In the genomic region with DNA sequence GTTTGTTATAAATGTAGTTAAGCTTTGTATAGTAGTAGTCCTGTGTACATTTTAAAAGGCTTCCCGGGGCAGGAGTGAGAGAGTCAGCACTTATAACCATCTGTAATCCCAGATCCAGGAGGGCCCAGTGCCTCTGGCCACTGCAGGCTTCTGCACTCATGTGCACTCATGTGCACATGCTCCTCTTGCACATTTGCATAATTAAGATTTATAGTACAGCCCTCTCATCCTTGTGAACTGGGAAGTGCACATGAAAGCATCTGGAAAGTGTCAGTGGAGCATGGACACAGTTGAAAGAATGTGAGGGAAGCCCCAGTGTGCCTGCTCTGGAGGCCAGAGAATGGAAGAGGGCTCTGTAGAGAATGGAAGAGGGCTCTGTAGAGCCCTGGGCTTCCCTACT, we compare ENCODE assay signal across 26 mouse cellular contexts. TPM values are rescaled to one million over a fixed set of nuclear protein-coding genes. Genes with fewer than 3 reads are reported as not detected.
DNase-seq lines count a peak whose midpoint lies in the region; ATAC-seq and TF ChIP-seq lines count a peak whose summit lies in the region.
"Had no signal": no experiment of that assay in that cellular context is flagged by ENCODE, and none has a peak within 500 bp of the region (broad histone marks: within the 10 kb centered on the region; RNA-seq: fewer than 3 reads in every experiment).

No protein-coding gene starts in this region.

- no peak for TF ChIP-seq EP300 in lung, postnatal 0 days (IDR thresholded peaks at IDR 0.05)

- peak; percentile 65 for ATAC-seq in neural tube, embryonic 11.5 days (ENCODE audit: insufficient read depth, low FRiP score, low TSS enrichment)
- ATAC-seq in lung, postnatal 0 days: no peak
- ATAC-seq: CD4-positive, CD25-positive, alpha-beta regulatory T cell, adult 4 months; forebrain, embryonic 14.5 days; forebrain, embryonic 16.5 days had no signal

- H3K27me3 ChIP-seq in neural tube, embryonic 11.5 days (ENCODE audit: control insufficient read depth, insufficient read depth, low read length): no peaks in the 10 kb centered on the region
- no peaks in the 10 kb centered on the region for H3K27me3 ChIP-seq in lung, postnatal 0 days (replicated peaks; ENCODE audit: insufficient read depth, low read length)
- H3K27me3 ChIP-seq: CH12.LX; embryonic facial prominence, embryonic 13.5 days; embryonic facial prominence, embryonic 15.5 days; forebrain, embryonic 12.5 days had no signal

- no peak for TF ChIP-seq CTCF in lung, postnatal 0 days (IDR thresholded peaks at IDR 0.05)

- WGBS in neural tube, embryonic 11.5 days: 73% methylated on average over 1 of the region's 1 CpGs
- 87% methylated on average over 1 of the region's 1 CpGs for WGBS in lung, postnatal 0 days

- no peak overlapping the region for H3K27ac ChIP-seq in neural tube, embryonic 11.5 days (ENCODE audit: low read depth, low read length)
- no peak overlapping the region for H3K27ac ChIP-seq in lung, postnatal 0 days (ENCODE audit: low read length)
- H3K27ac ChIP-seq: embryonic facial prominence, embryonic 13.5 days; embryonic facial prominence, embryonic 15.5 days; forebrain, embryonic 10.5 days; forebrain, embryonic 12.5 days had no signal

- no peaks in the 10 kb centered on the region for H3K4me1 ChIP-seq in neural tube, embryonic 11.5 days (ENCODE audit: control insufficient read depth, insufficient read depth, low read length)
- H3K4me1 ChIP-seq in lung, postnatal 0 days (ENCODE audit: insufficient read depth, low read depth, low read length): no peaks in the 10 kb centered on the region
- H3K4me1 ChIP-seq: embryonic facial prominence, embryonic 13.5 days; embryonic facial prominence, embryonic 15.5 days; forebrain, embryonic 10.5 days; forebrain, embryonic 12.5 days had no signal

- no peak overlapping the region for H3K4me2 ChIP-seq in neural tube, embryonic 11.5 days (ENCODE audit: low read depth)
- no peak overlapping the region for H3K4me2 ChIP-seq in lung, postnatal 0 days (replicated peaks; ENCODE audit: low read depth, low read length)
- H3K4me2 ChIP-seq: embryonic facial prominence, embryonic 13.5 days; embryonic facial prominence, embryonic 15.5 days; forebrain, embryonic 12.5 days had no signal

- H3K4me3 ChIP-seq in neural tube, embryonic 11.5 days (ENCODE audit: low read depth, low read length): no peak overlapping the region
- no peak overlapping the region for H3K4me3 ChIP-seq in lung, postnatal 0 days (ENCODE audit: low read depth, low read length)
- H3K4me3 ChIP-seq: embryonic facial prominence, embryonic 13.5 days; embryonic facial prominence, embryonic 15.5 days; erythroblast, embryonic 14.5 days; forebrain, embryonic 10.5 days; forebrain, embryonic 12.5 days had no signal

- H3K36me3 ChIP-seq in neural tube, embryonic 11.5 days (ENCODE audit: control insufficient read depth, insufficient read depth, low read length): peaks cover 20% of the 10 kb centered on the region
- peaks cover 58% of the 10 kb centered on the region for H3K36me3 ChIP-seq in lung, postnatal 0 days (ENCODE audit: insufficient read depth, low read length)

- no peak overlapping the region for H3K9ac ChIP-seq in neural tube, embryonic 11.5 days (ENCODE audit: low read length)
- H3K9ac ChIP-seq in lung, postnatal 0 days (replicated peaks; ENCODE audit: low read depth): no peak overlapping the region
- H3K9ac ChIP-seq: embryonic facial prominence, embryonic 13.5 days; embryonic facial prominence, embryonic 15.5 days; forebrain, embryonic 12.5 days had no signal

- DNase-seq in embryo, embryonic 10.5 days (ENCODE audit: low spot score): peak; percentile 15
- no peak for DNase-seq in embryo, embryonic 11 days
- DNase-seq in neural tube, embryonic 11.5 days (ENCODE audit: low spot score): no peak
- DNase-seq in neural tube, embryonic 10.5 days (ENCODE audit: extremely low spot score, low spot score): no peak
- peak; percentile 57 for DNase-seq in MN1 (ENCODE audit: low spot score)
- no peak for DNase-seq in lung, postnatal 0 days (ENCODE audit: low spot score)
- DNase-seq: adrenal gland, adult 2 months; adrenal gland, postnatal 10 days; adrenal gland, postnatal 25 days; B cell, adult 2 months; cerebellum, adult 11 months; cerebellum, adult 18-20 months; cerebellum, adult 8-10 months; cerebellum, adult 9-11 months; cerebellum, postnatal 14 days; cerebellum, postnatal 36 days had no signal

- H3K9me3 ChIP-seq in neural tube, embryonic 11.5 days (ENCODE audit: control insufficient read depth, low read length): no peaks in the 10 kb centered on the region
- H3K9me3 ChIP-seq in lung, postnatal 0 days (ENCODE audit: low read length): no peaks in the 10 kb centered on the region
- H3K9me3 ChIP-seq: embryonic facial prominence, embryonic 13.5 days; embryonic facial prominence, embryonic 15.5 days; forebrain, embryonic 10.5 days; forebrain, embryonic 12.5 days; G1E had no signal

RNA-seq across cellular contexts. Expression of gene Mmp21, which starts 17.4 kb away (rescaled TPM):
- polyA plus RNA-seq in neural tube, embryonic 11.5 days (2014; fragmentation: Nextera tagmentation; extraction: Ambion mirVana): 0.18 TPM in 1 of 2 replicates, not detected in the other
- 0.14 TPM in 1 of 2 replicates, not detected in the other for polyA plus RNA-seq in lung, postnatal 0 days (2015; fragmentation: Nextera tagmentation; extraction: Ambion mirVana)
- polyA plus RNA-seq: embryonic facial prominence, embryonic 13.5 days; forebrain, embryonic 10.5 days; forebrain, embryonic 12.5 days; forebrain, embryonic 14.5 days; G1E had no signal

RNA-seq across cellular contexts. Expression of gene Edrf1, which starts 25.1 kb away (rescaled TPM):
- polyA plus RNA-seq in neural tube, embryonic 11.5 days (2014; fragmentation: Nextera tagmentation; extraction: Ambion mirVana): 38.0 and 38.2 TPM in 2 replicates
- 9.5 and 10.0 TPM in 2 replicates for polyA plus RNA-seq in lung, postnatal 0 days (2015; fragmentation: Nextera tagmentation; extraction: Ambion mirVana)

RNA-seq across cellular contexts. Expression of gene Bccip, which starts 46.7 kb away (rescaled TPM):
- 156 and 159 TPM in 2 replicates for polyA plus RNA-seq in neural tube, embryonic 11.5 days (2014; fragmentation: Nextera tagmentation; extraction: Ambion mirVana)
- 90.8 TPM in 2 replicates for polyA plus RNA-seq in lung, postnatal 0 days (2015; fragmentation: Nextera tagmentation; extraction: Ambion mirVana)

RNA-seq across cellular contexts. Expression of gene Uros, which starts 47.4 kb away (rescaled TPM):
- polyA plus RNA-seq in neural tube, embryonic 11.5 days (2014; fragmentation: Nextera tagmentation; extraction: Ambion mirVana): 40.7 and 43.6 TPM in 2 replicates
- 12.9 and 18.3 TPM in 2 replicates for polyA plus RNA-seq in lung, postnatal 0 days (2015; fragmentation: Nextera tagmentation; extraction: Ambion mirVana)

Comparison
In these comparisons a context has a peak if more than half of its experiments do, and no peak if none do; other contexts are left out.
1. DNase-seq: peak in embryo, embryonic 10.5 days (single experiment) and MN1 (single experiment); none in embryo, embryonic 11 days (single experiment), neural tube, embryonic 11.5 days (single experiment), neural tube, embryonic 10.5 days (single experiment) and lung, postnatal 0 days (single experiment).